Mouse (Mus musculus) bone marrow, adult 2 months (tissue): ENCODE measurements around the gene Zfp78. TPM values are rescaled to one million over a fixed set of nuclear protein-coding genes. Genes with fewer than 3 reads are reported as not detected.

Source experiments
- H3K27ac ChIP-seq: fragments of 200-500 bp; 2 replicates; pipeline ENCODE4 v1.5.1; 2012; ENCODE audit warnings: low read depth, mild to moderate bottlenecking, control low read depth, inconsistent platforms, low read length; ENCODE audit not compliant: control insufficient read depth, poor library complexity, insufficient read depth
- H3K4me1 ChIP-seq: fragments of 200-500 bp; 2 replicates; pipeline ENCODE4 v1.6.1; 2011; ENCODE audit warnings: low read length; ENCODE audit not compliant: control insufficient read depth, insufficient read depth
- H3K4me3 ChIP-seq: fragments of 200-500 bp; replicated peaks from 2 replicates; pipeline ENCODE3; 2011; ENCODE audit warnings: mild to moderate bottlenecking, low read depth, low read length, control low read depth; ENCODE audit not compliant: control insufficient read depth
- CTCF ChIP-seq: fragments of 200-500 bp; IDR thresholded peaks from 2 replicates; pipeline ENCODE4 v1.5.1; 2011; ENCODE audit warnings: low read length, control low read depth; ENCODE audit not compliant: control insufficient read depth, insufficient read depth
- POLR2A ChIP-seq: fragments of 200-500 bp; IDR thresholded peaks from 2 replicates; pipeline ENCODE4 v1.6.1; 2011; ENCODE audit warnings: low read depth, mild to moderate bottlenecking, control low read depth, low read length, borderline replicate concordance; ENCODE audit not compliant: control insufficient read depth
- WGBS: fragments of 180-500 bp; shearing (Covaris S2); methylation state at CpG from one replicate; pipeline ENCODE4 v1.1.7; 2018; 5-methylcytosine and 5-hydroxymethylcytosine counted together
- polyA plus RNA-seq: library from polyadenylated mRNA; stranded (reverse); fragments of >200 nt; gene quantifications from 2 replicates; pipeline ENCODE4 v1.2.4, GENCODE M21; 2011; ENCODE audit warnings: low replicate concordance; ENCODE audit not compliant: missing spikeins, insufficient read depth, insufficient read length

Gene Zfp78
- polyA plus RNA-seq, 1 experiment, result 1.0 TPM

GRCm38 (mm10) chr7:6414626-6415441 lies 51.8 kb downstream of the Zfp78 start:
- 8% methylated on average over 21 of the region's 22 CpGs for WGBS
- TF ChIP-seq POLR2A, result no peak
- no peak for TF ChIP-seq CTCF
- no peak overlapping the region for H3K4me3 ChIP-seq
- no peak overlapping the region for H3K27ac ChIP-seq
- H3K4me1 ChIP-seq, result no peaks in the 10 kb centered on the region

GRCm38 (mm10) chr7:6415442-6415787 lies 52.3 kb downstream of the Zfp78 start:
- WGBS, result 19% methylated on average over 8 of the region's 8 CpGs
- Histone ChIP-seq H3K4me3 (no peak overlapping the region), H3K27ac (no peak overlapping the region), H3K4me1 (no peaks in the 10 kb centered on the region)
- TF ChIP-seq CTCF (no peak), POLR2A (no peak)

- H3K4me1 ChIP-seq, result no peaks in the 10 kb centered on the region
- 75% methylated on average over 6 of the region's 6 CpGs for WGBS
- no peak overlapping the region for H3K27ac ChIP-seq
- TF ChIP-seq POLR2A, result no peak
- no peak for TF ChIP-seq CTCF
- no peak overlapping the region for H3K4me3 ChIP-seq
Observed at GRCm38 (mm10) chr7:6419894-6420293, 56.8 kb downstream of the Zfp78 start.

- 85% methylated on average over 3 of the region's 3 CpGs for WGBS
Observed at GRCm38 (mm10) chr7:6429381-6429780, 66.3 kb downstream of the Zfp78 start.

DNA sequence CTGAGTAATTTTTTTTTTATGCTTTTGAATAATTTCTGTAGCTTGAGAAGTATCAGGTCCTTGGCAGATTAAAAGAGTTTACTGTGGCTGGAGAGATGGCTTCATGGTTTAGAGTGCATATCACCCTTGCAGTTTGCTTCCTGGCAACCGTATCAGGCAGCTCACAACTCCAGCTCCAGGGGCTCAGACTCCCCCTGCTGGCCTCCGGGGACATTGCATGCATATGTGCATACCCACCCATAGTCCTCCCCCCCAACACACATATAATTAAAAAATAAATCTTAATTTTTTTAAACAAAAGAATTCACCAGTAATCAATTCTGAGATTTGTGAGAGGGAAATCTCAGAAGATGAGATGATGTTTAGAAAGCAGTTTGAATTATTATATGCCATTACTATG lies 67.3 kb downstream of the Zfp78 start:
- no peak overlapping the region for H3K4me3 ChIP-seq
- TF ChIP-seq POLR2A, result no peak
- TF ChIP-seq CTCF, result peak; percentile 70
- no peak overlapping the region for H3K27ac ChIP-seq
- WGBS, result 23% methylated on average over 2 of the region's 2 CpGs
- H3K4me1 ChIP-seq, result no peaks in the 10 kb centered on the region

More at GRCm38 (mm10) chr7:6429381-6429780, 66.3 kb downstream of the Zfp78 start:
- no peak overlapping the region for H3K4me3 ChIP-seq
- 0 out of 2 replicates have a peak, but pooled peaks have one; percentile 15 for TF ChIP-seq CTCF
- TF ChIP-seq POLR2A, result no peak
- no peak overlapping the region for H3K27ac ChIP-seq
- H3K4me1 ChIP-seq, result no peaks in the 10 kb centered on the region

Other genes starting within 250 kb of the Zfp78 start
- 15.3 and 38.1 TPM in 2 replicates for gene Zfp787, start 207.3 kb upstream of the Zfp78 start, polyA plus RNA-seq
- 9.5 and 14.9 TPM in 2 replicates for gene Zfp444, start 191.1 kb upstream of the Zfp78 start, polyA plus RNA-seq
- not detected in 2 replicates for gene Galp, start 166.2 kb upstream of the Zfp78 start, polyA plus RNA-seq
- gene Zscan5b, start 141.0 kb upstream of the Zfp78 start, polyA plus RNA-seq, result not detected in 2 replicates
- not detected in 2 replicates for gene Epp13, start 110.6 kb upstream of the Zfp78 start, polyA plus RNA-seq
- gene Zfp667, start 76.7 kb upstream of the Zfp78 start, polyA plus RNA-seq, result 1.2 TPM in 1 of 2 replicates, not detected in the other
- gene Zfp583, start 32.0 kb upstream of the Zfp78 start, polyA plus RNA-seq, result 1.0 TPM in 1 of 2 replicates, not detected in the other
- not detected in 2 replicates for gene Gm3854, start 19.5 kb upstream of the Zfp78 start, polyA plus RNA-seq
- 1.2 and 3.0 TPM in 2 replicates for gene Zfp28, start 20.0 kb downstream of the Zfp78 start, polyA plus RNA-seq
- gene Smim17, start 35.4 kb downstream of the Zfp78 start, polyA plus RNA-seq, result not detected in 2 replicates
- not detected in 2 replicates for gene Gm20715, start 47.0 kb downstream of the Zfp78 start, polyA plus RNA-seq
- not detected in 2 replicates for gene Olfr1344, start 75.4 kb downstream of the Zfp78 start, polyA plus RNA-seq
- 0.14 TPM in 1 of 2 replicates, not detected in the other for gene Olfr1336, start 92.9 kb downstream of the Zfp78 start, polyA plus RNA-seq
- 0.27 TPM in 1 of 2 replicates, not detected in the other for gene Olfr1346, start 103.8 kb downstream of the Zfp78 start, polyA plus RNA-seq
- not detected in 2 replicates for gene Olfr5, start 123.7 kb downstream of the Zfp78 start, polyA plus RNA-seq
- not detected in 2 replicates for gene Olfr1347, start 136.5 kb downstream of the Zfp78 start, polyA plus RNA-seq
- not detected in 2 replicates for gene Olfr1348, start 145.5 kb downstream of the Zfp78 start, polyA plus RNA-seq
- gene Olfr1349, start 159.7 kb downstream of the Zfp78 start, polyA plus RNA-seq, result not detected in 2 replicates
- gene Olfr1350, start 201.6 kb downstream of the Zfp78 start, polyA plus RNA-seq, result not detected in 2 replicates